Mouse (Mus musculus): ENCODE results near the gene Lmod2.

DNA sequence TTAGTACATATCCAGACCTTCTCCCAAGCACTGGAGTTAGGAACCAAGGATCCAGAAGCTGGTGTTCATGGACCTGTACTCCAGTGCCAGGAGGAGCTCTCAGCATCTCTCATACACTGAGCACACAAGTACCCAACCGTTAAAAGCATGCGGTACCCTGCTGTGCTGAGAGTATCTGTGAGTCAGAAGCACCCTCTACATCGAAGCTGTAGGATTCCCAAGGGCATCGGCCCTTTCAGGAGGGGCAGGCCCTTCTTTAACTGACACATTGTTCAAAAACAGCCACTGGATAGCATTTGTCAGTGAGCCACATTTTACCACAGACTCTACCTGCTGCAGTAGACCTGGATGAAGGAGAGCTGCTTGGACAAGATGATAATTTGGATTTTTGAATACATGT is 10.6 kb downstream of the Lmod2 start:
- no peak for TF ChIP-seq POLR2A (IDR thresholded peaks at IDR 0.05; ENCODE audit: borderline replicate concordance, control insufficient read depth, low read depth, low read length)
- TF ChIP-seq CTCF (IDR thresholded peaks at IDR 0.05; ENCODE audit: control insufficient read depth, insufficient read depth, low read length), result no peak
